Mouse (Mus musculus) MEL (cell line): ENCODE results near the gene Fmnl2. TPM values are rescaled to one million over a fixed set of nuclear protein-coding genes. Genes with fewer than 3 reads are reported as not detected.

Experiments used
- DNase-seq: peaks from one replicate; pipeline ENCODE4 v3.0.0; 2011; ENCODE audit warnings: low read depth, low spot score
- H3K27ac ChIP-seq: 2 replicates; pipeline ENCODE4 v1.5.1; 2012; ENCODE audit warnings: low read depth, mild to moderate bottlenecking, control low read depth, low read length, moderate library complexity; ENCODE audit not compliant: control insufficient read depth
- H3K27me3 ChIP-seq, 2 experiments: fragments of 150-350 bp in 1 of 2; sonication (generic) in 1 of 2; 2 replicates each; pipeline ENCODE4 v1.6.1; 2012; ENCODE audit warnings: low read length in 2 of 2, mild to moderate bottlenecking in 2 of 2, improper control_type of control experiment in 1 of 2, moderate library complexity in 1 of 2; ENCODE audit not compliant: insufficient read depth in 2 of 2, control insufficient read depth in 1 of 2
- H3K36me3 ChIP-seq, 2 experiments: 2 replicates each; pipeline ENCODE4 v1.6.1; 2012 to 2014; ENCODE audit warnings: low read length in 2 of 2, improper control_type of control experiment in 1 of 2, inconsistent platforms in 1 of 2, mild to moderate bottlenecking in 1 of 2; ENCODE audit not compliant: insufficient read depth in 2 of 2, control insufficient read depth in 1 of 2
- H3K4me1 ChIP-seq, 2 experiments: fragments of 150-350 bp in 1 of 2; sonication (generic) in 1 of 2; 2 replicates each; pipeline ENCODE4 v1.6.1; 2012; ENCODE audit warnings: low read length in 2 of 2, improper control_type of control experiment in 1 of 2, mild to moderate bottlenecking in 1 of 2; ENCODE audit not compliant: insufficient read depth in 2 of 2, control insufficient read depth in 1 of 2
- H3K4me3 ChIP-seq, 2 experiments: fragments of 150-350 bp in 1 of 2; sonication (generic) in 1 of 2; 2 replicates each; pipeline ENCODE4 v1.5.1; 2012; ENCODE audit warnings: low read depth in 2 of 2, low read length in 2 of 2, mild to moderate bottlenecking in 2 of 2, moderate library complexity in 2 of 2, control low read depth in 1 of 2, improper control_type of control experiment in 1 of 2; ENCODE audit not compliant: control insufficient read depth in 1 of 2, insufficient read depth in 1 of 2
- H3K79me2 ChIP-seq: 2 replicates; pipeline ENCODE4 v1.6.1; 2012; ENCODE audit warnings: mild to moderate bottlenecking, low read length, moderate library complexity; ENCODE audit not compliant: control insufficient read depth, poor library complexity, insufficient read depth
- H3K9ac ChIP-seq: 2 replicates; pipeline ENCODE4 v1.6.1; 2012; ENCODE audit warnings: low read depth, mild to moderate bottlenecking, control low read depth, low read length, moderate library complexity; ENCODE audit not compliant: control insufficient read depth, poor library complexity, severe bottlenecking
- H3K9me3 ChIP-seq: fragments of 150-350 bp; sonication (generic); replicated peaks from 2 replicates; pipeline ENCODE4 v1.6.1; 2012; ENCODE audit warnings: mild to moderate bottlenecking, low read length, improper control_type of control experiment, moderate library complexity; ENCODE audit not compliant: insufficient read depth
- CHD1 ChIP-seq: IDR thresholded peaks from 2 replicates; pipeline ENCODE4 v1.6.1; 2012; ENCODE audit warnings: low read depth, mild to moderate bottlenecking, inconsistent platforms, low read length, improper control_type of control experiment
- CTCF ChIP-seq, 3 experiments: IDR thresholded peaks in 2 of 3; conservative IDR thresholded peaks in 1 of 3; 2 replicates each; pipeline ENCODE4 v1.5.1; 2011 to 2012; ENCODE audit warnings: low read length in 3 of 3, low read depth in 2 of 3, mild to moderate bottlenecking in 2 of 3, improper control_type of control experiment in 1 of 3, inconsistent platforms in 1 of 3, mixed read lengths in 1 of 3, moderate library complexity in 1 of 3; ENCODE audit not compliant: control insufficient read depth in 1 of 3, insufficient read depth in 1 of 3, poor library complexity in 1 of 3, severe bottlenecking in 1 of 3
- ELF1 ChIP-seq: IDR thresholded peaks from 2 replicates; pipeline ENCODE4 v1.6.1; 2014; ENCODE audit warnings: low read depth, mild to moderate bottlenecking, inconsistent platforms, low read length, improper control_type of control experiment, moderate library complexity
- ETS1 ChIP-seq: IDR thresholded peaks from 2 replicates; pipeline ENCODE4 v1.6.1; 2012; ENCODE audit warnings: low read depth, mild to moderate bottlenecking, inconsistent platforms, low read length, improper control_type of control experiment, moderate library complexity
- GATA1 ChIP-seq: IDR thresholded peaks from 2 replicates; pipeline ENCODE4 v1.6.1; 2011; ENCODE audit warnings: low read depth, low read length, improper control_type of control experiment
- HCFC1 ChIP-seq: IDR thresholded peaks from 2 replicates; pipeline ENCODE4 v1.6.1; 2012; ENCODE audit warnings: low read depth, mild to moderate bottlenecking, inconsistent platforms, low read length, improper control_type of control experiment, moderate library complexity
- KAT2A ChIP-seq: conservative IDR thresholded peaks from 2 replicates; pipeline ENCODE4 v1.6.1; 2012; ENCODE audit warnings: low read depth, low read length, improper control_type of control experiment, inconsistent platforms
- MAFK ChIP-seq: IDR thresholded peaks from 2 replicates; pipeline ENCODE4 v1.6.1; 2011; ENCODE audit warnings: low read depth, mild to moderate bottlenecking, low read length, improper control_type of control experiment, borderline replicate concordance
- MAX ChIP-seq: IDR thresholded peaks from 2 replicates; pipeline ENCODE4 v1.6.1; 2011; ENCODE audit warnings: low read length, improper control_type of control experiment
- MAZ ChIP-seq: IDR thresholded peaks from 2 replicates; pipeline ENCODE4 v1.6.1; 2012; ENCODE audit warnings: low read depth, mild to moderate bottlenecking, inconsistent platforms, low read length, improper control_type of control experiment
- MEF2A ChIP-seq: IDR thresholded peaks from 2 replicates; pipeline ENCODE4 v1.6.1; 2014; ENCODE audit warnings: low read depth, mild to moderate bottlenecking, inconsistent platforms, low read length, improper control_type of control experiment; ENCODE audit not compliant: poor library complexity, insufficient replicate concordance, severe bottlenecking; ENCODE audit errors: extremely low read depth
- MYC ChIP-seq: IDR thresholded peaks from 2 replicates; pipeline ENCODE4 v1.6.1; 2011; ENCODE audit warnings: low read depth, mild to moderate bottlenecking, low read length, improper control_type of control experiment, moderate library complexity
- NELFE ChIP-seq: IDR thresholded peaks from 2 replicates; pipeline ENCODE4 v1.6.1; 2011; ENCODE audit warnings: low read depth, low read length, improper control_type of control experiment
- RAD21 ChIP-seq: IDR thresholded peaks from 2 replicates; pipeline ENCODE4 v1.6.1; 2011; ENCODE audit warnings: mild to moderate bottlenecking, low read depth, low read length, improper control_type of control experiment
- USF1 ChIP-seq: IDR thresholded peaks from 2 replicates; pipeline ENCODE4 v1.6.1; 2014; ENCODE audit warnings: low read depth, mild to moderate bottlenecking, inconsistent platforms, low read length, improper control_type of control experiment, moderate library complexity
- USF2 ChIP-seq, 2 experiments: IDR thresholded peaks; 2 replicates each; pipeline ENCODE4 v1.6.1; 2011 to 2012; ENCODE audit warnings: improper control_type of control experiment in 2 of 2, low read length in 2 of 2, borderline replicate concordance in 1 of 2, inconsistent platforms in 1 of 2, low read depth in 1 of 2, mild to moderate bottlenecking in 1 of 2; ENCODE audit not compliant: insufficient read depth in 1 of 2
- polyA plus RNA-seq, 2 experiments: library from polyadenylated mRNA; stranded (reverse) in 1 of 2; unstranded in 1 of 2; fragments of >175 nt in 1 of 2; fragments of >200 nt in 1 of 2; gene quantifications; 2 replicates each; pipeline versions ENCODE4 v1.2.1 to v1.2.4; 2012; ENCODE audit warnings: low replicate concordance in 2 of 2, low read depth in 1 of 2; ENCODE audit not compliant: insufficient read length in 2 of 2, insufficient read depth in 1 of 2, missing spikeins in 1 of 2
- total RNA-seq: library from RNA; depleted of rRNA; stranded (reverse); fragments of 300-350 nt; gene quantifications from 2 replicates; pipeline ENCODE4 v1.2.3, GENCODE M21; 2012

The Fmnl2 gene
- total and polyA plus RNA-seq, 3 experiments = not detected

DNA sequence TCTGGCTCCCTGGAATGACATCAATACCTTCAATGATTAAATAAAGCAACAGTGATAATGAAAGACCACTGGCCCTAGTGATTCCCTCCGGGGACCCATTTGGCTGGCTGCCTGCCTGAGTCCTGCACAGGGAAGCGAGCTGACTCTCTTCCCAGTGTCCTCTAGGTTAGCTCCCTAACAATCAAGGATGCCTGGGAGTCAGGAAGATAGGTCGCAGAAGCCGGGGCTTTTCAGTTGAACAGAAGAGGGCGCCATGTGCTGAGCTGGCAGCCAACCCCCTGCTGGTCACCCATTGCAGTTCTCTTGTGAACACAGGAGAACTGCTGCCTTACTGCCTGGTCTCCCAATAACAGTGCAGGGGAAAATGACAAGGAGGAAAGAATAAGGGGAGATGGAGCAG, 149.5 kb downstream of the Fmnl2 start:
- Histone ChIP-seq H3K36me3 (no peaks in the 10 kb centered on the region), H3K27me3 (no peaks in the 10 kb centered on the region), H3K27ac (no peak overlapping the region), H3K4me3 (no peak overlapping the region), H3K9me3 (no peaks in the 10 kb centered on the region), H3K9ac (no peak overlapping the region), H3K79me2 (no peaks in the 10 kb centered on the region), H3K4me1 (no peaks in the 10 kb centered on the region)
- no peak for TF ChIP-seq NELFE
- no peak for TF ChIP-seq ELF1
- no peak for TF ChIP-seq MYC
- no peak for TF ChIP-seq MAX
- TF ChIP-seq MAZ = no peak
- TF ChIP-seq HCFC1 = no peak
- peak in 1 of 3 experiments; percentile 14; a peak in 1 of 6 replicates for TF ChIP-seq CTCF (IDR thresholded peaks at IDR 0.05 in 2 of 3, conservative IDR thresholded peaks at IDR 0.05 in 1 of 3; ENCODE audit: control insufficient read depth in 1 of 3, insufficient read depth in 1 of 3, low read depth in 2 of 3, low read length in 3 of 3, poor library complexity in 1 of 3, severe bottlenecking in 1 of 3)
- no peak for DNase-seq

GRCm38 (mm10) chr2:53013051-53013450, 155.4 kb downstream of the Fmnl2 start:
- Histone ChIP-seq H3K36me3 (no peaks in the 10 kb centered on the region), H3K4me1 (no peaks in the 10 kb centered on the region), H3K27me3 (no peaks in the 10 kb centered on the region), H3K9me3 (no peaks in the 10 kb centered on the region), H3K27ac (no peak overlapping the region), H3K9ac (no peak overlapping the region), H3K4me3 (no peak overlapping the region), H3K79me2 (no peaks in the 10 kb centered on the region)
- no peak for DNase-seq
- TF ChIP-seq MEF2A = no peak

- TF ChIP-seq MYC = no peak
- TF ChIP-seq ETS1 = no peak
- no peak for TF ChIP-seq MAFK
- TF ChIP-seq CTCF (IDR thresholded peaks at IDR 0.05 in 2 of 3, conservative IDR thresholded peaks at IDR 0.05 in 1 of 3; ENCODE audit: control insufficient read depth in 1 of 3, insufficient read depth in 1 of 3, low read depth in 2 of 3, low read length in 3 of 3, poor library complexity in 1 of 3, severe bottlenecking in 1 of 3) = no peak
- no peak for TF ChIP-seq NELFE
- no peak for TF ChIP-seq USF1
- no peak for TF ChIP-seq USF2 (IDR thresholded peaks at IDR 0.05; ENCODE audit: borderline replicate concordance in 1 of 2, insufficient read depth in 1 of 2, low read depth in 1 of 2, low read length in 2 of 2)
- TF ChIP-seq RAD21 = no peak
- TF ChIP-seq KAT2A = no peak
- TF ChIP-seq GATA1 = no peak
- TF ChIP-seq CHD1 = no peak
These were observed 156.8 kb downstream of the Fmnl2 start for GRCm38 (mm10) chr2:53014451-53014850.

More at GRCm38 (mm10) chr2:53014451-53014850, 156.8 kb downstream of the Fmnl2 start:
- H3K9ac ChIP-seq = no peak overlapping the region
- DNase-seq = no peak
- H3K36me3 ChIP-seq = no peaks in the 10 kb centered on the region
- H3K27me3 ChIP-seq = no peaks in the 10 kb centered on the region
- H3K4me1 ChIP-seq = no peaks in the 10 kb centered on the region
- H3K27ac ChIP-seq = no peak overlapping the region
- no peak overlapping the region for H3K4me3 ChIP-seq
- H3K79me2 ChIP-seq = no peaks in the 10 kb centered on the region
- no peaks in the 10 kb centered on the region for H3K9me3 ChIP-seq
